Mouse (Mus musculus): ENCODE measurements around the gene Platr17.

DNA sequence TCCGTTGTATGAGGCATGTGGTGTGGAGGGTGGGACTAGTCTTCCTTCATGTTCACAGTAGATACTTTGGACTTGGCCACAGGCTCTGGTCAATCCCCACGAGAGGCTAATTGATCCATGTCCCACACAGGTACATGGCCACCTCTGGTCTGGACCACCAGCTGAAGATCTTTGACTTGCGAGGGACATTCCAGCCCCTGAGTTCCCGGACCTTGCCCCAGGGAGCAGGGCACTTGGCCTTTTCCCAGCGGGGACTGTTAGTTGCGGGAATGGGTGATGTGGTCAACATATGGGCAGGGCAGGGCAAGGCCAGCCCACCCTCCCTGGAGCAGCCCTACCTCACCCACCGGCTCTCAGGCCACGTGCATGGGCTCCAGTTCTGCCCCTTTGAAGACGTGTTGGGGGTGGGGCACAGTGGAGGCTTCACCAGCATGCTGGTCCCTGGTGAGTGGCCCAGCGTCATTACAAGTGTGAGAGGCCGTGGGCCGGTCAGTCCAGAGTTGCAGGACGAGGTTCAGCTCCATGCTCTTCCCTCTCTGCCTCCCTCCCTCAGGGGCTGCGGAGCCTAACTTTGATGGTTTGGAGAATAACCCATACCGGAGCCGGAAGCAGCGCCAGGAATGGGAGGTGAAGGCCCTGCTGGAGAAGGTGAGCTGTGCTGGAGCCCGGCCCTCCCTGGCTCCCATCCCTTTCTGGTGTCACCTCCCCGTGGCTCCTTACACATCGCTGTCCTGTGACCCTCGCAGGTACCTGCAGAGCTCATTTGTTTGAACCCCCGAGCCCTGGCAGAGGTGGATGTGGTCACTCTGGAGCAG lies 43.4 kb downstream of the Platr17 start:
- TF ChIP-seq CTCF (IDR thresholded peaks at IDR 0.05; ENCODE audit: extremely low read depth, insufficient read depth, low read length) (no peak), POLR2A (IDR thresholded peaks at IDR 0.05; ENCODE audit: extremely low read depth, insufficient read depth, low read length) (no peak)
